Mouse (Mus musculus) embryo, embryonic 11.5 days (tissue): ENCODE results near the gene Mlh3.

ENCODE experiments used
- DNase-seq: peaks from one replicate; pipeline ENCODE4 v3.0.0-alpha.2; 2012; ENCODE audit warnings: low read depth, low spot score

Mlh3 gene

DNA sequence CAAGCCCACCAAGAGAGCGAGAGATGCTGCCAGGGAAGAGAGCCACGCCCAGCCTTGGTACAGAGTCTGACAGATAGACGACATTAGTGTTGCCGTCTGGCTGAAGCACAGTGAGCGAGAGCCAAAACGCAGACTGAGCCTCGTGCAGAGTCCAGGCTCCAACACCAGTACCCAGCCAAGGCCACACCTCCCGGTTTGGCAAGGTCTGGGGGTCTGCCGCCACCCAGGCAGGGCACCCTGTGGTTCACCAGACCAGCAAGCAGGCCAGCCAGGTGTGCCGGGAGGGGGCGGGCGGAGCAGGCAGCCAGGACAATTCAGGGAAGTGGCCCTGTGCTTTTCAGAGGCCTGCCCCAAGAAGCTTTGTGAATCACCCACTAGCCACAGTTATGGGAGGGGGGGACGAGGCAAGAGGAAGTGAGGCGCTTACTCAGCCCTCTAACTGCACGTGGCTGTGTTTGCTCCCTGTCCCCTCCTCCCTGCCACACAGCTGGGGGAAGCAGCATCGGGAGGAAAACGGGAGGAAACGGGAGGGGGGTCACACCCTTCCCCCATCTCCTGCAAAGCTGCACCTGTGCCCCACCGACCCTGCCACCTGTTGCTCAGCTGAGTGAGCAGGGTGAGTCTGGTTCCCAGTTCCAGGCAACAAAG lies 77.8 kb downstream of the Mlh3 start:
- DNase-seq = no peak

DNA sequence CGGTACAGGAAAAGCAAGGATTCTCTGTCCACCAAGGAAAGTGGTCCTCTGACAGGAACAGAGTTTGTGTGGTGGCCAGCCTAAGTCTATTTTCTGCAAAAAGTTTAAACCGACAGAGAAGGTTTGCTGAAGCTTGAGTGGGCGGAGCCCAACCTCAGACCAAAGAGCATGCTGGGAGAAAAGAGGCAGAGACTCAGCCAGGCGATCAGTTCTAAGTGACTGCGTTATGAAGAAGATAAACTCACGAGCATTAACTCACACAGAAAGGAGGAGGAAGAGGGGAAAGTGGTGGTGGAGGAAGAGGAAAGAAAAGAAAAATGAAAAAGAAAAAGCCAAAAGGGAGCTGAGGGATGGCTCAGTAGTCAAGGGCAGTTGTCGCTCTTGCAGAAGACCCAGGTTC lies 80.1 kb downstream of the Mlh3 start:
- no peak for DNase-seq

DNA sequence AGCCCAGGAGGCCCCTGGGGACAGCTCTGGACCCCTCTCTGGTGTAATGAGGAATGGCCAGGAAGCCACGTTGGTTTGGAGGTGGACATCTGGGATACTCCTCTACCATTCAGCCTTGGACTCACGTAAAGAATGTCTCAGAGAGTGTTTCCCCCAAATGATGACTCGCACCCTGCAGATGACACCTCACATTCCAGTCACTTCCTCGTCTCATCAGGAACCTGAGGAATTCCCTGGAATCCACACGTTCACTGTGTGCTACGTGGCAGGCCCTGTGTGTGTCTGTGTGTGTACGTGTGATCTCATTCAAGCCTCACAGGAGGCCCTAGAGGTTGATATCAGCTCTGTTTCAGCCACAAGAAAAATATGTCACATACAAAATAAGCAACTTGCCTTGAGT lies 84.0 kb downstream of the Mlh3 start:
- DNase-seq = no peak

GRCm38 (mm10) chr12:85185810-85186209 lies 84.6 kb downstream of the Mlh3 start:
- DNase-seq = no peak
